38 mouse cellular contexts compared by ENCODE assay signal in genomic region chr12:57554091-57554490, GRCm38 (mm10). TPM values are rescaled to one million over a fixed set of nuclear protein-coding genes. Genes with fewer than 3 reads are reported as not detected.
"Had no signal": no experiment of that assay in that cellular context is flagged by ENCODE, and none has a peak within 500 bp of the region (broad histone marks: within the 10 kb centered on the region; RNA-seq: fewer than 3 reads in every experiment).

No protein-coding gene starts in this region.

- ATAC-seq: liver, embryonic 12.5 days; liver, postnatal 0 days; lung, postnatal 0 days; midbrain, embryonic 13.5 days; midbrain, embryonic 15.5 days; midbrain, embryonic 16.5 days had no signal

- DNase-seq: left cerebral cortex, postnatal 4 days; liver; liver, embryonic 13.5 days; liver, postnatal 0 days; lung, adult 18-20 months; lung, adult 2 months; lung, embryonic 14.5 days; lung, postnatal 10 days; lung, postnatal 14 days; lung, postnatal 36 days; lung, postnatal 4 days; midbrain, embryonic 14.5 days had no signal

- H3K27ac ChIP-seq: limb, embryonic 10.5 days; limb, embryonic 12.5 days; limb, embryonic 13.5 days; limb, embryonic 15.5 days; liver, embryonic 12.5 days; liver, embryonic 13.5 days; liver, embryonic 14.5 days; liver, embryonic 15.5 days; lung, embryonic 15.5 days; macrophage; midbrain, embryonic 12.5 days; midbrain, embryonic 13.5 days; midbrain, embryonic 15.5 days; neural tube, embryonic 12.5 days had no signal

- H3K9me3 ChIP-seq: limb, embryonic 10.5 days; limb, embryonic 12.5 days; limb, embryonic 13.5 days; limb, embryonic 15.5 days; liver, embryonic 12.5 days; liver, embryonic 13.5 days; liver, embryonic 15.5 days; lung, embryonic 15.5 days; midbrain, embryonic 12.5 days; midbrain, embryonic 13.5 days; midbrain, embryonic 15.5 days; neural tube, embryonic 12.5 days had no signal

- H3K4me3 ChIP-seq: limb, embryonic 10.5 days; limb, embryonic 12.5 days; limb, embryonic 13.5 days; limb, embryonic 15.5 days; liver, embryonic 12.5 days; liver, embryonic 13.5 days; liver, embryonic 15.5 days; lung, embryonic 15.5 days; megakaryocyte, embryonic 14.5 days; midbrain, embryonic 12.5 days; midbrain, embryonic 13.5 days; midbrain, embryonic 15.5 days; myocyte; neural tube, embryonic 12.5 days had no signal

- H3K36me3 ChIP-seq: limb, embryonic 10.5 days; limb, embryonic 12.5 days; limb, embryonic 13.5 days; limb, embryonic 15.5 days; liver, embryonic 12.5 days; liver, embryonic 13.5 days; liver, embryonic 15.5 days; lung, embryonic 15.5 days; midbrain, embryonic 12.5 days; midbrain, embryonic 13.5 days; midbrain, embryonic 15.5 days; neural tube, embryonic 12.5 days had no signal

- H3K4me1 ChIP-seq: liver, embryonic 12.5 days; liver, embryonic 15.5 days; neural tube, embryonic 12.5 days had no signal

- H3K9ac ChIP-seq: limb, embryonic 12.5 days; limb, embryonic 13.5 days; limb, embryonic 15.5 days; liver, embryonic 12.5 days; liver, embryonic 13.5 days; liver, embryonic 14.5 days; liver, embryonic 15.5 days; liver, postnatal 0 days; lung, embryonic 14.5 days; lung, embryonic 15.5 days; midbrain, embryonic 12.5 days; midbrain, embryonic 13.5 days; midbrain, embryonic 15.5 days; neural tube, embryonic 12.5 days had no signal

- H3K4me2 ChIP-seq: limb, embryonic 12.5 days; limb, embryonic 13.5 days; limb, embryonic 15.5 days; liver, embryonic 11.5 days; liver, embryonic 12.5 days; liver, embryonic 13.5 days; liver, embryonic 15.5 days; lung, embryonic 14.5 days; lung, embryonic 15.5 days; midbrain, embryonic 12.5 days; midbrain, embryonic 13.5 days; midbrain, embryonic 15.5 days; neural tube, embryonic 12.5 days had no signal

RNA-seq across cellular contexts. Expression of gene Foxa1, which starts 7.4 kb away (rescaled TPM):
- total RNA-seq: left cerebral cortex, postnatal 10 days; left cerebral cortex, postnatal 14 days; left cerebral cortex, postnatal 36 days; left cerebral cortex, postnatal 4 days; megakaryocyte, adult 5-6 weeks; megakaryocyte-erythroid progenitor cell, adult 5-6 weeks; monocyte, adult 5-6 weeks had no signal
- polyA plus RNA-seq: limb, embryonic 10.5 days; limb, embryonic 11.5 days; limb, embryonic 12.5 days; limb, embryonic 13.5 days; limb, embryonic 15.5 days; macrophage; myocyte had no signal

RNA-seq across cellular contexts. Expression of gene Ttc6, which starts 9.8 kb away (rescaled TPM):
- total RNA-seq: megakaryocyte progenitor cell, adult 5-6 weeks; megakaryocyte, adult 5-6 weeks; megakaryocyte-erythroid progenitor cell, adult 5-6 weeks had no signal
- polyA plus RNA-seq: macrophage, myocyte had no signal
